Mouse (Mus musculus) kidney, embryonic 15.5 days (tissue): ENCODE measurements around the gene Sidt1. TPM values are rescaled to one million over a fixed set of nuclear protein-coding genes. Genes with fewer than 3 reads are reported as not detected.
A peak's percentile ranks its signal among the peaks of the same experiment; 100 is the strongest.

Source experiments
- ATAC-seq: fragments of 200-750 bp; cut with Nextera tagmentation; replicated peaks from 2 replicates; pipeline ENCODE4 v1.8.0; 2017; ENCODE audit warnings: moderate TSS enrichment; ENCODE audit not compliant: low FRiP score
- H3K27ac ChIP-seq: fragments of 300-500 bp; sonication (generic); 2 replicates; pipeline ENCODE4 v1.5.1; 2015; ENCODE audit warnings: mild to moderate bottlenecking, inconsistent platforms
- H3K27me3 ChIP-seq: fragments of 300-500 bp; sonication (generic); 2 replicates; pipeline ENCODE4 v1.6.1; 2015; ENCODE audit warnings: inconsistent platforms
- H3K36me3 ChIP-seq: fragments of 300-500 bp; sonication (generic); 2 replicates; pipeline ENCODE4 v1.6.1; 2015; ENCODE audit warnings: inconsistent platforms
- H3K4me1 ChIP-seq: fragments of 300-500 bp; sonication (generic); 2 replicates; pipeline ENCODE4 v1.6.1; 2015; ENCODE audit warnings: inconsistent platforms
- H3K4me2 ChIP-seq: fragments of 300-500 bp; sonication (generic); 2 replicates; pipeline ENCODE4 v1.6.1; 2015; ENCODE audit warnings: moderate library complexity, mild to moderate bottlenecking, inconsistent platforms
- H3K4me3 ChIP-seq: fragments of 300-500 bp; sonication (generic); replicated peaks from 2 replicates; pipeline ENCODE4 v1.5.1; 2015; ENCODE audit warnings: mild to moderate bottlenecking, inconsistent platforms
- H3K9ac ChIP-seq: fragments of 300-500 bp; sonication (generic); 2 replicates; pipeline ENCODE4 v1.6.1; 2015; ENCODE audit warnings: mild to moderate bottlenecking, inconsistent platforms
- H3K9me3 ChIP-seq: fragments of 300-500 bp; sonication (generic); replicated peaks from 2 replicates; pipeline ENCODE4 v1.6.1; 2016; ENCODE audit warnings: inconsistent platforms
- WGBS: fragments of 180-500 bp; shearing (Covaris S2); methylation state at CpG from one replicate; pipeline ENCODE4 v1.1.7; 2015; ENCODE audit warnings: mixed read lengths; 5-methylcytosine and 5-hydroxymethylcytosine counted together
- polyA plus RNA-seq: library from polyadenylated mRNA; unstranded; fragments of >200 nt; fragmentation: Nextera tagmentation; extraction: Ambion mirVana; gene quantifications from 2 replicates; pipeline ENCODE4 v1.2.1, GENCODE M21; 2015

The Sidt1 gene
- polyA plus RNA-seq, 1 experiment from 2014 or later = 0.99 TPM

- no peak overlapping the region for H3K4me2 ChIP-seq
Observed at GRCm38 (mm10) chr16:44265562-44265961, 67.4 kb downstream of the Sidt1 start.

GRCm38 (mm10) chr16:44264916-44265315, 68.1 kb downstream of the Sidt1 start:
- Histone ChIP-seq H3K9ac (no peak overlapping the region), H3K9me3 (no peaks in the 10 kb centered on the region), H3K4me3 (no peak overlapping the region), H3K4me1 (peaks cover 5% of the 10 kb centered on the region; the same call in 1 of the 2 replicates), H3K4me2 (no peak overlapping the region), H3K36me3 (no peaks in the 10 kb centered on the region), H3K27ac (no peak overlapping the region), H3K27me3 (no peaks in the 10 kb centered on the region)
- no peak for ATAC-seq
- WGBS = 88% methylated on average over 2 of the region's 2 CpGs

More at GRCm38 (mm10) chr16:44265562-44265961, 67.4 kb downstream of the Sidt1 start:
- no peak for ATAC-seq
- Histone ChIP-seq H3K9ac (no peak overlapping the region), H3K4me1 (peaks cover 5% of the 10 kb centered on the region; the same call in 1 of the 2 replicates), H3K27me3 (no peaks in the 10 kb centered on the region), H3K9me3 (no peaks in the 10 kb centered on the region), H3K4me3 (no peak overlapping the region), H3K27ac (no peak overlapping the region), H3K36me3 (no peaks in the 10 kb centered on the region)
- 88% methylated on average over 6 of the region's 6 CpGs for WGBS

- WGBS = 91% methylated on average over 3 of the region's 3 CpGs
- H3K9ac ChIP-seq = no peak overlapping the region
- no peak overlapping the region for H3K4me3 ChIP-seq
- H3K27me3 ChIP-seq = no peaks in the 10 kb centered on the region
- H3K4me2 ChIP-seq = no peak overlapping the region
- H3K27ac ChIP-seq = no peak overlapping the region
- no peak for ATAC-seq
- no peaks in the 10 kb centered on the region for H3K9me3 ChIP-seq
- no peaks in the 10 kb centered on the region for H3K36me3 ChIP-seq
- no peaks in the 10 kb centered on the region for H3K4me1 ChIP-seq
Observed at GRCm38 (mm10) chr16:44257476-44257875, 75.5 kb downstream of the Sidt1 start.

- H3K4me1 ChIP-seq = no peaks in the 10 kb centered on the region
- H3K27ac ChIP-seq = no peak overlapping the region
- H3K9me3 ChIP-seq = no peaks in the 10 kb centered on the region
- H3K27me3 ChIP-seq = no peaks in the 10 kb centered on the region
- H3K9ac ChIP-seq = no peak overlapping the region
- WGBS = 71% methylated on average over 7 of the region's 7 CpGs
- no peak overlapping the region for H3K4me2 ChIP-seq
- H3K36me3 ChIP-seq = no peaks in the 10 kb centered on the region
- peak; percentile 75; the same call in 1 of the 2 replicates for ATAC-seq
- no peak overlapping the region for H3K4me3 ChIP-seq
Observed at GRCm38 (mm10) chr16:44254698-44255097, 78.3 kb downstream of the Sidt1 start.

- H3K4me3 ChIP-seq = no peak overlapping the region
- no peaks in the 10 kb centered on the region for H3K9me3 ChIP-seq
- ATAC-seq = no peak
- no peaks in the 10 kb centered on the region for H3K36me3 ChIP-seq
- H3K27ac ChIP-seq = no peak overlapping the region
- no peaks in the 10 kb centered on the region for H3K27me3 ChIP-seq
- no peak overlapping the region for H3K9ac ChIP-seq
- H3K4me2 ChIP-seq = no peak overlapping the region
- WGBS = 75% methylated on average over 7 of the region's 7 CpGs
- no peaks in the 10 kb centered on the region for H3K4me1 ChIP-seq
Observed at GRCm38 (mm10) chr16:44253797-44254634, 79.0 kb downstream of the Sidt1 start.

GRCm38 (mm10) chr16:44252735-44253134, 80.3 kb downstream of the Sidt1 start:
- Histone ChIP-seq H3K4me2 (no peak overlapping the region), H3K27me3 (no peaks in the 10 kb centered on the region), H3K9ac (no peak overlapping the region), H3K27ac (no peak overlapping the region), H3K9me3 (no peaks in the 10 kb centered on the region), H3K36me3 (no peaks in the 10 kb centered on the region), H3K4me1 (no peaks in the 10 kb centered on the region), H3K4me3 (no peak overlapping the region)
- WGBS = 94% methylated on average over 3 of the region's 3 CpGs
- ATAC-seq = no peak

- no peak overlapping the region for H3K27ac ChIP-seq
- 79% methylated on average over 10 of the region's 10 CpGs for WGBS
- H3K27me3 ChIP-seq = no peaks in the 10 kb centered on the region
- H3K9me3 ChIP-seq = no peaks in the 10 kb centered on the region
- H3K36me3 ChIP-seq = no peaks in the 10 kb centered on the region
- ATAC-seq = no peak
- H3K4me3 ChIP-seq = no peak overlapping the region
- no peak overlapping the region for H3K4me2 ChIP-seq
- no peaks in the 10 kb centered on the region for H3K4me1 ChIP-seq
- no peak overlapping the region for H3K9ac ChIP-seq
Observed at GRCm38 (mm10) chr16:44249985-44250384, 83.0 kb downstream of the Sidt1 start.

GRCm38 (mm10) chr16:44243323-44243722, 89.7 kb downstream of the Sidt1 start:
- H3K9me3 ChIP-seq = no peaks in the 10 kb centered on the region
- H3K4me3 ChIP-seq = no peak overlapping the region
- H3K36me3 ChIP-seq = no peaks in the 10 kb centered on the region
- 64% methylated on average over 7 of the region's 7 CpGs for WGBS
- 0 out of 2 replicates have a peak, but pooled peaks cover 2% of the 10 kb centered on the region for H3K4me1 ChIP-seq
- no peaks in the 10 kb centered on the region for H3K27me3 ChIP-seq
- no peak overlapping the region for H3K27ac ChIP-seq
- no peak for ATAC-seq
- H3K9ac ChIP-seq = no peak overlapping the region
- no peak overlapping the region for H3K4me2 ChIP-seq

GRCm38 (mm10) chr16:44242633-44243032, 90.4 kb downstream of the Sidt1 start:
- 2% methylated on average over 1 of the region's 1 CpGs for WGBS
- no peak overlapping the region for H3K9ac ChIP-seq
- H3K36me3 ChIP-seq = no peaks in the 10 kb centered on the region
- H3K4me3 ChIP-seq = no peak overlapping the region
- no peak overlapping the region for H3K4me2 ChIP-seq
- 0 out of 2 replicates have a peak, but pooled peaks have one; percentile 40 for ATAC-seq
- H3K27ac ChIP-seq = no peak overlapping the region
- H3K4me1 ChIP-seq = 0 out of 2 replicates have a peak, but pooled peaks cover 2% of the 10 kb centered on the region
- H3K9me3 ChIP-seq = no peaks in the 10 kb centered on the region
- no peaks in the 10 kb centered on the region for H3K27me3 ChIP-seq

GRCm38 (mm10) chr16:44240406-44240805, 92.6 kb downstream of the Sidt1 start:
- Histone ChIP-seq H3K27ac (no peak overlapping the region), H3K4me3 (no peak overlapping the region), H3K4me1 (0 out of 2 replicates have a peak, but pooled peaks cover 2% of the 10 kb centered on the region), H3K9me3 (no peaks in the 10 kb centered on the region), H3K4me2 (no peak overlapping the region), H3K27me3 (no peaks in the 10 kb centered on the region), H3K36me3 (no peaks in the 10 kb centered on the region), H3K9ac (no peak overlapping the region)
- ATAC-seq = no peak
- WGBS = 62% methylated on average over 8 of the region's 8 CpGs

- Histone ChIP-seq H3K9me3 (no peaks in the 10 kb centered on the region), H3K27me3 (no peaks in the 10 kb centered on the region), H3K4me1 (0 out of 2 replicates have a peak, but pooled peaks cover 2% of the 10 kb centered on the region), H3K9ac (no peak overlapping the region), H3K27ac (no peak overlapping the region), H3K4me3 (no peak overlapping the region), H3K4me2 (no peak overlapping the region), H3K36me3 (no peaks in the 10 kb centered on the region)
- WGBS = 50% methylated on average over 10 of the region's 10 CpGs
- no peak for ATAC-seq
Observed at GRCm38 (mm10) chr16:44238835-44239263, 94.1 kb downstream of the Sidt1 start.

- H3K4me2 ChIP-seq = no peak overlapping the region
- WGBS = 71% methylated on average over 3 of the region's 3 CpGs
Observed at GRCm38 (mm10) chr16:44237836-44238235, 95.2 kb downstream of the Sidt1 start.

More at GRCm38 (mm10) chr16:44237836-44238235, 95.2 kb downstream of the Sidt1 start:
- H3K4me1 ChIP-seq = 0 out of 2 replicates have a peak, but pooled peaks cover under 1% of the 10 kb centered on the region
- H3K9me3 ChIP-seq = no peaks in the 10 kb centered on the region
- H3K4me3 ChIP-seq = no peak overlapping the region
- H3K36me3 ChIP-seq = no peaks in the 10 kb centered on the region
- ATAC-seq = no peak
- H3K27ac ChIP-seq = no peak overlapping the region
- H3K9ac ChIP-seq = no peak overlapping the region
- H3K27me3 ChIP-seq = no peaks in the 10 kb centered on the region
